Mouse (Mus musculus) neural tube, embryonic 14.5 days (tissue): ENCODE data around the gene Ergic1. TPM values are rescaled to one million over a fixed set of nuclear protein-coding genes. Genes with fewer than 3 reads are reported as not detected.

Experiments used
- ATAC-seq: fragments of 200-750 bp; cut with Nextera tagmentation; 2 replicates; pipeline ENCODE4 v1.8.0; 2017; ENCODE audit warnings: low read depth, mild to moderate bottlenecking, moderate TSS enrichment, moderate library complexity
- H3K27ac ChIP-seq: fragments of 300-500 bp; sonication (generic); 2 replicates; pipeline ENCODE4 v1.5.1; 2014; ENCODE audit warnings: low read depth, mild to moderate bottlenecking, control low read depth, low read length, moderate library complexity, mixed read lengths
- H3K27me3 ChIP-seq: fragments of 300-500 bp; sonication (generic); 2 replicates; pipeline ENCODE4 v1.6.1; 2014; ENCODE audit warnings: low read length; ENCODE audit not compliant: control insufficient read depth, insufficient read depth
- H3K36me3 ChIP-seq: fragments of 300-500 bp; sonication (generic); 2 replicates; pipeline ENCODE4 v1.6.1; 2014; ENCODE audit warnings: low read length, mixed read lengths; ENCODE audit not compliant: control insufficient read depth, insufficient read depth
- H3K4me1 ChIP-seq: fragments of 300-500 bp; sonication (generic); 2 replicates; pipeline ENCODE4 v1.6.1; 2014; ENCODE audit warnings: low read length; ENCODE audit not compliant: control insufficient read depth, insufficient read depth
- H3K4me2 ChIP-seq: fragments of 300-500 bp; sonication (generic); 2 replicates; pipeline ENCODE4 v1.6.1; 2014; ENCODE audit warnings: mild to moderate bottlenecking, low read depth, low read length, control low read depth
- H3K4me3 ChIP-seq: fragments of 300-500 bp; sonication (generic); 2 replicates; pipeline ENCODE4 v1.5.1; 2014; ENCODE audit warnings: low read depth, low read length, control low read depth, mixed read lengths
- H3K9ac ChIP-seq: fragments of 300-500 bp; sonication (generic); replicated peaks from 2 replicates; pipeline ENCODE4 v1.6.1; 2014; ENCODE audit warnings: low read depth, mild to moderate bottlenecking, control low read depth, low read length, mixed read lengths
- H3K9me3 ChIP-seq: fragments of 300-500 bp; sonication (generic); 2 replicates; pipeline ENCODE4 v1.6.1; 2016; ENCODE audit warnings: low read length; ENCODE audit not compliant: control insufficient read depth
- WGBS: fragments of 180-500 bp; shearing (Covaris S2); extraction: QIAGEN DNeasy Blood & Tissue Kit; methylation state at CpG from one replicate; pipeline ENCODE4 v1.1.7; 2014; 5-methylcytosine and 5-hydroxymethylcytosine counted together
- polyA plus RNA-seq: library from polyadenylated mRNA; unstranded; fragments of >200 nt; fragmentation: Nextera tagmentation; extraction: Ambion mirVana; gene quantifications from 2 replicates; pipeline ENCODE4 v1.2.1, GENCODE M21; 2014

Gene Ergic1
- polyA plus RNA-seq, 1 experiment from 2014 or later: 105 TPM

DNA sequence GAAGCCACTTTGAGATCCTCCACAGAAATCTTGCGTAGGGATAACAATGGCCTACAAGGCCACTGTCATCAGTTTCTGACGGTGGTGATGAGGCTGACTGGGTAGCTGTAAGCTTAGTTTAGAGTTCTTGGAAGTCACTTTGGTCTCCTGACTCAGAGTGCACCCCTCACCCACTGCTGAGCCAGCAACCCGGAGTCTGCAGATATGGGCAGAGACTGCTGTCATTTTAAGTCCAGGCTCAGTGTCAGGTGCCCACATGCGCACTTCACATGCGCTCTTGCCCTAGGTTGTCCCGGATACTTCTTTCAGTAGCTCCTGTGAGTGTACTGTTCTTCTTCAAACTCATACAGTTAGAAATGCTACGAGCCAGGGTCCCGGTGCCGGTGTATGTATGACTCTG lies 72.6 kb downstream of the Ergic1 start:
- Histone ChIP-seq H3K27ac (no peak overlapping the region), H3K9ac (no peak overlapping the region), H3K27me3 (no peaks in the 10 kb centered on the region), H3K4me1 (no peaks in the 10 kb centered on the region), H3K4me3 (no peak overlapping the region), H3K4me2 (no peak overlapping the region), H3K36me3 (peaks cover 47% of the 10 kb centered on the region), H3K9me3 (no peaks in the 10 kb centered on the region)
- 95% methylated on average over 9 of the region's 9 CpGs for WGBS
- no peak for ATAC-seq

- Histone ChIP-seq H3K4me2 (no peak overlapping the region), H3K9me3 (no peaks in the 10 kb centered on the region), H3K4me1 (no peaks in the 10 kb centered on the region), H3K9ac (no peak overlapping the region), H3K36me3 (peaks cover 48% of the 10 kb centered on the region), H3K4me3 (no peak overlapping the region), H3K27me3 (no peaks in the 10 kb centered on the region), H3K27ac (no peak overlapping the region)
- ATAC-seq: no peak
- WGBS: 95% methylated on average over 7 of the region's 7 CpGs
Observed at GRCm38 (mm10) chr17:26634539-26634938, 73.2 kb downstream of the Ergic1 start.

DNA sequence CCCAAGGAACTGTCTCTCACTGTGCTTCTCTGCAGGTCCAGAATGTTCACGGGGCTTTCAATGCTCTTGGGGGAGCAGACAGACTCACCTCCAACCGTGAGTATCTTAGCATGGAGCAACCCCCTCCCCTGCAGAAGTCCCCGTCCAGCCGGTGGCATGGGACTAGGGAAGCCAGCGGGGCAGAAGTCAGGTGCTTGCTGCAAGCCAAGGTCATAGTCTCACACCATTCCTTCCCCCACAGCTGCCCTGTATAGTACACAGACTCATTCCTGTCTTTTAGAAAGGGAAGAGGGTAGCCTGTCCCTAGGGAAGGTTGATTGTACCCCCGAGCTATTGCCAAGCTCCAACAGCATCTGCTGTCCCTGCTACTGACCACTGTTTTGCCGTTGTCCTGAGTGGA lies 74.7 kb downstream of the Ergic1 start:
- H3K4me1 ChIP-seq: no peaks in the 10 kb centered on the region
- ATAC-seq: no peak
- H3K27me3 ChIP-seq: no peaks in the 10 kb centered on the region
- 87% methylated on average over 7 of the region's 7 CpGs for WGBS
- no peak overlapping the region for H3K4me2 ChIP-seq
- H3K9me3 ChIP-seq: no peaks in the 10 kb centered on the region
- H3K36me3 ChIP-seq: peaks cover 41% of the 10 kb centered on the region
- no peak overlapping the region for H3K4me3 ChIP-seq
- H3K9ac ChIP-seq: no peak overlapping the region
- H3K27ac ChIP-seq: no peak overlapping the region

- Histone ChIP-seq H3K4me3 (no peak overlapping the region), H3K27ac (no peak overlapping the region), H3K4me1 (no peaks in the 10 kb centered on the region), H3K27me3 (no peaks in the 10 kb centered on the region), H3K4me2 (no peak overlapping the region), H3K9me3 (no peaks in the 10 kb centered on the region), H3K9ac (no peak overlapping the region), H3K36me3 (peaks cover 50% of the 10 kb centered on the region)
- ATAC-seq: no peak
- WGBS: 73% methylated on average over 4 of the region's 4 CpGs
Observed at GRCm38 (mm10) chr17:26637851-26638250, 76.6 kb downstream of the Ergic1 start.

DNA sequence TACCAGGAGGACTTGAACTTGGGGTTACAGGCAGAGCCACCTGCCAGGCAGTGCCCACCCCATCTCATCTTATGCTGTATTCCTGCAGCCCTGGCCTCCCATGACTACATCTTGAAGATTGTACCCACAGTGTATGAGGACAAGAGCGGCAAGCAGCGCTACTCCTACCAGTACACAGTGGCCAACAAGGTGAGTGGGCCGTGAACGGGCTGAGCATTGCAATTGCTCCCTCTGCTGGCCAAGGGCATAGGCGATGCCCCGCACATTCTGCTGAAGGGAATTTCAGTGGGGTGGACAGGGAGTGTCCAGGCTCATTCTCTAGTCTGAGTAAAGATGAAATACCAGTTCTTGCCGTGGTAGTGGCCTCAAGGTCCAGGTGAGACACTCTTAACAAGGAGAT lies 77.4 kb downstream of the Ergic1 start:
- no peak overlapping the region for H3K27ac ChIP-seq
- H3K4me2 ChIP-seq: no peak overlapping the region
- H3K27me3 ChIP-seq: no peaks in the 10 kb centered on the region
- 27% methylated on average over 7 of the region's 7 CpGs for whole genome bisulfite sequencing
- peaks cover 58% of the 10 kb centered on the region for H3K36me3 ChIP-seq
- H3K4me1 ChIP-seq: no peaks in the 10 kb centered on the region
- peak; percentile 60; the same call in 1 of the 2 replicates for ATAC-seq
- no peak overlapping the region for H3K4me3 ChIP-seq
- no peaks in the 10 kb centered on the region for H3K9me3 ChIP-seq
- H3K9ac ChIP-seq: no peak overlapping the region

DNA sequence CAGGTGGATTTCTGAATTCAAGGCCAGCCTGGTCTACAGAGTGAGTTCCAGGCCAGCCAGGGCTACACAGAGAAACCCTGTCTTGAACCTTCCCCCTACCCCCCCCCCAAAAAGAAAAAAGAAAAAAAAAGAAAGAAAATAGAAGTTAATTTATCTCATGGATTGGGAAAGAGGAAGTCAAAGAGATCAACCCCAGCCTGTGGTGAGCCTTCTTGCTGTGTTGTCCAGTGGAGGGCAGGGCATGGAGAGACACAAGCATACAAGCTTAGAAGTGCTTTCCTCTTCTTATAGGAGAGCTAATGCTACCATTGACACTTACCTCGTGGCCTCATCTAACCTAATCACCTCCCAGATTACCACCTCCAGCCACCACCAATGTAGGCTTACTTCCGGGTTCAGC lies 78.5 kb downstream of the Ergic1 start:
- Histone ChIP-seq H3K27me3 (no peaks in the 10 kb centered on the region), H3K36me3 (peaks cover 63% of the 10 kb centered on the region), H3K4me3 (no peak overlapping the region), H3K4me2 (no peak overlapping the region), H3K9ac (no peak overlapping the region), H3K4me1 (0 out of 2 replicates have a peak, but pooled peaks cover 3% of the 10 kb centered on the region), H3K9me3 (no peaks in the 10 kb centered on the region), H3K27ac (no peak overlapping the region)
- no peak for ATAC-seq
- 95% methylated on average over 2 of the region's 2 CpGs for whole genome bisulfite sequencing

GRCm38 (mm10) chr17:26640286-26640740 lies 79.0 kb downstream of the Ergic1 start:
- H3K9ac ChIP-seq: no peak overlapping the region
- H3K27ac ChIP-seq: no peak overlapping the region
- 0 out of 2 replicates have a peak, but pooled peaks cover 3% of the 10 kb centered on the region for H3K4me1 ChIP-seq
- WGBS: 96% methylated on average over 3 of the region's 3 CpGs
- H3K4me3 ChIP-seq: no peak overlapping the region
- no peak overlapping the region for H3K4me2 ChIP-seq
- peaks cover 60% of the 10 kb centered on the region for H3K36me3 ChIP-seq
- H3K27me3 ChIP-seq: no peaks in the 10 kb centered on the region
- H3K9me3 ChIP-seq: no peaks in the 10 kb centered on the region
- ATAC-seq: no peak

GRCm38 (mm10) chr17:26643456-26643855 lies 82.2 kb downstream of the Ergic1 start:
- Histone ChIP-seq H3K4me2 (no peak overlapping the region), H3K4me1 (0 out of 2 replicates have a peak, but pooled peaks cover 3% of the 10 kb centered on the region), H3K36me3 (peaks cover 50% of the 10 kb centered on the region), H3K27ac (no peak overlapping the region), H3K9ac (no peak overlapping the region), H3K27me3 (no peaks in the 10 kb centered on the region), H3K9me3 (no peaks in the 10 kb centered on the region), H3K4me3 (no peak overlapping the region)
- WGBS: 94% methylated on average over 8 of the region's 8 CpGs
- no peak for ATAC-seq

GRCm38 (mm10) chr17:26643993-26644392 lies 82.7 kb downstream of the Ergic1 start:
- Histone ChIP-seq H3K9ac (no peak overlapping the region), H3K9me3 (no peaks in the 10 kb centered on the region), H3K27ac (no peak overlapping the region), H3K4me2 (no peak overlapping the region), H3K4me1 (0 out of 2 replicates have a peak, but pooled peaks cover 3% of the 10 kb centered on the region), H3K4me3 (no peak overlapping the region), H3K27me3 (no peaks in the 10 kb centered on the region), H3K36me3 (peaks cover 52% of the 10 kb centered on the region)
- no peak for ATAC-seq
- WGBS: 89% methylated on average over 2 of the region's 2 CpGs
